Mouse (Mus musculus) heart, embryonic 10.5 days (tissue): ENCODE measurements at regions not wholly inside any gene's neighbourhood (a gene's known extent, or its start where the extent isn't known, plus 50 kb on each side); places are given as distances from the start of the nearest gene placed in this dataset.

Experiments
- DNase-seq: peaks from one replicate; pipeline ENCODE4 v3.0.0-alpha.2; 2017; ENCODE audit warnings: low spot score
- H3K27ac ChIP-seq: fragments of 300-500 bp; sonication (generic); 2 replicates; pipeline ENCODE4 v1.5.1; 2016; ENCODE audit warnings: mild to moderate bottlenecking
- H3K27me3 ChIP-seq: fragments of 300-500 bp; sonication (generic); 2 replicates; pipeline ENCODE4 v1.6.1; 2016; ENCODE audit warnings: mild to moderate bottlenecking; ENCODE audit not compliant: poor library complexity, insufficient read depth, severe bottlenecking
- H3K36me3 ChIP-seq: fragments of 300-500 bp; sonication (generic); 2 replicates; pipeline ENCODE4 v1.6.1; 2016; ENCODE audit warnings: mild to moderate bottlenecking, moderate library complexity
- H3K4me1 ChIP-seq: fragments of 300-500 bp; sonication (generic); 2 replicates; pipeline ENCODE4 v1.6.1; 2016; ENCODE audit warnings: mild to moderate bottlenecking
- H3K4me3 ChIP-seq: fragments of 300-500 bp; sonication (generic); 2 replicates; pipeline ENCODE4 v1.5.1; 2016; ENCODE audit warnings: mild to moderate bottlenecking, moderate library complexity
- H3K9me3 ChIP-seq: fragments of 300-500 bp; sonication (generic); 2 replicates; pipeline ENCODE4 v1.6.1; 2016; ENCODE audit warnings: mild to moderate bottlenecking, moderate library complexity
- WGBS: fragments of 180-500 bp; shearing (Covaris S2); methylation state at CpG from one replicate; pipeline ENCODE4 v1.1.7; 2016; 5-methylcytosine and 5-hydroxymethylcytosine counted together

- DNase-seq: no peak
- Histone ChIP-seq H3K36me3 (no peaks in the 10 kb centered on the region), H3K9me3 (no peaks in the 10 kb centered on the region), H3K27me3 (no peaks in the 10 kb centered on the region), H3K4me3 (no peak overlapping the region), H3K4me1 (no peaks in the 10 kb centered on the region), H3K27ac (no peak overlapping the region)
- 53% methylated on average over 4 of the region's 4 CpGs for WGBS
These were observed 53.2 kb upstream of the C1qtnf3 start for GRCm38 (mm10) chr15:10898715-10899486.

GRCm38 (mm10) chr15:10899904-10900303, 52.2 kb upstream of the C1qtnf3 start:
- no peak for DNase-seq
- H3K36me3 ChIP-seq: no peaks in the 10 kb centered on the region
- H3K4me3 ChIP-seq: no peak overlapping the region
- no peaks in the 10 kb centered on the region for H3K4me1 ChIP-seq
- no peaks in the 10 kb centered on the region for H3K9me3 ChIP-seq
- H3K27me3 ChIP-seq: no peaks in the 10 kb centered on the region
- H3K27ac ChIP-seq: no peak overlapping the region
- 80% methylated on average over 7 of the region's 7 CpGs for WGBS

GRCm38 (mm10) chr15:10901075-10901474, 51.1 kb upstream of the C1qtnf3 start:
- WGBS: 45% methylated on average over 3 of the region's 3 CpGs
- Histone ChIP-seq H3K9me3 (no peaks in the 10 kb centered on the region), H3K4me1 (no peaks in the 10 kb centered on the region), H3K36me3 (no peaks in the 10 kb centered on the region), H3K4me3 (no peak overlapping the region), H3K27me3 (no peaks in the 10 kb centered on the region), H3K27ac (no peak overlapping the region)
- no peak for DNase-seq

- Histone ChIP-seq H3K36me3 (no peaks in the 10 kb centered on the region), H3K9me3 (no peaks in the 10 kb centered on the region), H3K4me3 (no peak overlapping the region), H3K4me1 (no peaks in the 10 kb centered on the region), H3K27me3 (no peaks in the 10 kb centered on the region), H3K27ac (no peak overlapping the region)
- DNase-seq: no peak
- WGBS: 54% methylated on average over 1 of the region's 1 CpGs
These were observed 50.3 kb upstream of the C1qtnf3 start for GRCm38 (mm10) chr15:10901745-10902262.
